Mouse (Mus musculus): ENCODE measurements around the gene Tspan13.

GRCm38 (mm10) chr12:35979625-35980024 is 62.7 kb downstream of the Tspan13 start:
- TF ChIP-seq POLR2A (IDR thresholded peaks at IDR 0.05; ENCODE audit: extremely low read depth, insufficient read depth, low read length) (no peak), CTCF (IDR thresholded peaks at IDR 0.05; ENCODE audit: extremely low read depth, insufficient read depth, low read length) (no peak)
